Mouse (Mus musculus): ENCODE results near the gene 4933427I04Rik.

GRCm38 (mm10) chr4:123814030-123814501 is 45.4 kb upstream of the 4933427I04Rik start:
- TF ChIP-seq POLR2A (IDR thresholded peaks at IDR 0.05; ENCODE audit: extremely low read depth, insufficient read depth, low read length), result no peak
- no peak for TF ChIP-seq CTCF (IDR thresholded peaks at IDR 0.05; ENCODE audit: low read depth, low read length)

All from liver, adult 2 months (tissue).